27 mouse cellular contexts compared by ENCODE assay signal in the genomic region with DNA sequence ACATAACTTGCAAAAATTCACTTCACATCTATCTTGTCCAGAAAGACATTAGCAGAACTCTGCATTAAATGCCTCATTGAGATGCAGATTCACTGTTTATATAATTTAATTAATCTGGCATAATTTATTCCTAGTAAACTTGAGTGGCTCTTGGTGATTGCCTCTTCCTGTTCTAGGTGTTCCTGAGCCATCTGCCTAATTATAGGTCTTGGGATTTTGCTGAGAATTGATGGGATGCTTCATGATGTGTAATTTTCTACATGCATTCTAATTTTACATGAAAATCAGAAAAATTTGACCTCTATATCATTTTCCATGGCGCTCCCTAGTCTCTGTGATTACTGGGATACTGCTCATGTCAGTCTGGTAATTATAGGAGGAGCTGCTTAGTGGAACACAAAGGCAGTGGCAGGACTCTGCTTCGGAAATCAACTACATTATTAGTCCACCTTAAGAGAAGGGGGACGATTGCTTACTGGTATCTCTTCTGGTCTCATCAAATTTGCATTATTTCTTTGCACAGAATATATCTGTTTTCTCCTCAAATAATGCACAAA.
DNase-seq lines count a peak whose midpoint lies in the region; ATAC-seq and TF ChIP-seq lines count a peak whose summit lies in the region.
"Had no signal": no experiment of that assay in that cellular context is flagged by ENCODE, and none has a peak within 500 bp of the region (broad histone marks: within the 10 kb centered on the region; RNA-seq: fewer than 3 reads in every experiment).

No protein-coding gene starts in this region.

- no peaks in the 10 kb centered on the region for H3K4me1 ChIP-seq in forebrain, embryonic 12.5 days
- H3K4me1 ChIP-seq in forebrain, embryonic 10.5 days, result no peaks in the 10 kb centered on the region
- no peaks in the 10 kb centered on the region for H3K4me1 ChIP-seq in midbrain, embryonic 12.5 days
- no peaks in the 10 kb centered on the region for H3K4me1 ChIP-seq in midbrain, embryonic 14.5 days (ENCODE audit: control insufficient read depth, insufficient read depth, low read length)
- no peaks in the 10 kb centered on the region for H3K4me1 ChIP-seq in forebrain, embryonic 14.5 days (ENCODE audit: control insufficient read depth, insufficient read depth, low read length)
- no peaks in the 10 kb centered on the region for H3K4me1 ChIP-seq in stomach, postnatal 0 days (replicated peaks; ENCODE audit: control insufficient read depth, insufficient read depth)
- H3K4me1 ChIP-seq: embryonic facial prominence, embryonic 12.5 days; embryonic facial prominence, embryonic 15.5 days; heart, embryonic 10.5 days; heart, embryonic 13.5 days; hindbrain, embryonic 12.5 days; hindbrain, embryonic 15.5 days had no signal

- no peak for TF ChIP-seq CTCF in stomach, postnatal 0 days (IDR thresholded peaks at IDR 0.05; ENCODE audit: low read depth)

- no peak for TF ChIP-seq EP300 in stomach, postnatal 0 days (optimal IDR thresholded peaks at IDR 0.05)

- 58% methylated on average over 3 of the region's 3 CpGs for WGBS in forebrain, embryonic 12.5 days
- 80% methylated on average over 3 of the region's 3 CpGs for WGBS in forebrain, embryonic 10.5 days
- 72% methylated on average over 3 of the region's 3 CpGs for WGBS in midbrain, embryonic 12.5 days
- WGBS in midbrain, embryonic 14.5 days, result 80% methylated on average over 3 of the region's 3 CpGs
- 69% methylated on average over 3 of the region's 3 CpGs for WGBS in forebrain, embryonic 14.5 days
- WGBS in stomach, postnatal 0 days, result 80% methylated on average over 3 of the region's 3 CpGs

- peak; percentile 69; the same call in 1 of the 2 replicates for ATAC-seq in forebrain, embryonic 12.5 days (ENCODE audit: low FRiP score)
- peak; percentile 27; the same call in 1 of the 2 replicates for ATAC-seq in midbrain, embryonic 12.5 days (ENCODE audit: low FRiP score, low read depth)
- ATAC-seq in midbrain, embryonic 14.5 days (ENCODE audit: low FRiP score, low TSS enrichment), result no peak
- peak; percentile 54; the same call in 1 of the 2 replicates for ATAC-seq in forebrain, embryonic 14.5 days
- ATAC-seq in stomach, postnatal 0 days (ENCODE audit: low FRiP score, low TSS enrichment), result no peak
- ATAC-seq: intestine, postnatal 0 days; Patski had no signal

- no peak overlapping the region for H3K9ac ChIP-seq in forebrain, embryonic 12.5 days
- H3K9ac ChIP-seq in midbrain, embryonic 12.5 days (replicated peaks), result no peak overlapping the region
- H3K9ac ChIP-seq in midbrain, embryonic 14.5 days (replicated peaks; ENCODE audit: low read length), result no peak overlapping the region
- H3K9ac ChIP-seq in forebrain, embryonic 14.5 days (ENCODE audit: low read length), result no peak overlapping the region
- no peak overlapping the region for H3K9ac ChIP-seq in stomach, postnatal 0 days (ENCODE audit: low read length)
- H3K9ac ChIP-seq: embryonic facial prominence, embryonic 12.5 days; embryonic facial prominence, embryonic 15.5 days; heart, embryonic 13.5 days; hindbrain, embryonic 12.5 days; hindbrain, embryonic 15.5 days had no signal

- no peak for DNase-seq in forebrain, embryonic 10.5 days (ENCODE audit: extremely low spot score, low spot score)
- DNase-seq in midbrain, embryonic 14.5 days, result no peak
- DNase-seq in forebrain, embryonic 14.5 days (ENCODE audit: low spot score), result peak; percentile 43
- no peak for DNase-seq in stomach, postnatal 0 days (ENCODE audit: low spot score)
- DNase-seq: adrenal gland, postnatal 10 days; adrenal gland, postnatal 36 days; B cell, adult 2 months; cerebellum, adult 11 months; cerebellum, adult 2 months; cerebellum, adult 9-11 months; cerebellum, postnatal 25 days; gastrocnemius, postnatal 10 days; gastrocnemius, postnatal 36 days; heart, adult 2 months; heart, postnatal 14 days had no signal

- no peak overlapping the region for H3K27ac ChIP-seq in forebrain, embryonic 12.5 days
- no peak overlapping the region for H3K27ac ChIP-seq in forebrain, embryonic 10.5 days
- no peak overlapping the region for H3K27ac ChIP-seq in midbrain, embryonic 12.5 days (replicated peaks)
- H3K27ac ChIP-seq in midbrain, embryonic 14.5 days (replicated peaks; ENCODE audit: low read depth, low read length), result no peak overlapping the region
- no peak overlapping the region for H3K27ac ChIP-seq in forebrain, embryonic 14.5 days (ENCODE audit: low read depth, low read length)
- H3K27ac ChIP-seq in stomach, postnatal 0 days (replicated peaks), result no peak overlapping the region
- H3K27ac ChIP-seq: embryonic facial prominence, embryonic 12.5 days; embryonic facial prominence, embryonic 15.5 days; heart, adult 2 months; heart, embryonic 10.5 days; heart, embryonic 13.5 days; hindbrain, embryonic 12.5 days; hindbrain, embryonic 15.5 days had no signal

- H3K4me2 ChIP-seq in forebrain, embryonic 12.5 days, result no peak overlapping the region
- H3K4me2 ChIP-seq in midbrain, embryonic 12.5 days (replicated peaks), result no peak overlapping the region
- H3K4me2 ChIP-seq in midbrain, embryonic 14.5 days (ENCODE audit: low read length), result no peak overlapping the region
- H3K4me2 ChIP-seq in forebrain, embryonic 14.5 days (ENCODE audit: low read length), result no peak overlapping the region
- H3K4me2 ChIP-seq in stomach, postnatal 0 days (replicated peaks; ENCODE audit: low read depth), result no peak overlapping the region
- H3K4me2 ChIP-seq: embryonic facial prominence, embryonic 12.5 days; embryonic facial prominence, embryonic 15.5 days; heart, embryonic 13.5 days; hindbrain, embryonic 12.5 days; hindbrain, embryonic 15.5 days had no signal

- no peaks in the 10 kb centered on the region for H3K27me3 ChIP-seq in forebrain, embryonic 12.5 days
- H3K27me3 ChIP-seq in forebrain, embryonic 10.5 days (ENCODE audit: poor library complexity, severe bottlenecking), result no peaks in the 10 kb centered on the region
- no peaks in the 10 kb centered on the region for H3K27me3 ChIP-seq in midbrain, embryonic 12.5 days
- H3K27me3 ChIP-seq in midbrain, embryonic 14.5 days (ENCODE audit: control insufficient read depth, insufficient read depth, low read length), result no peaks in the 10 kb centered on the region
- H3K27me3 ChIP-seq in forebrain, embryonic 14.5 days (replicated peaks; ENCODE audit: control insufficient read depth, insufficient read depth, low read length), result no peaks in the 10 kb centered on the region
- no peaks in the 10 kb centered on the region for H3K27me3 ChIP-seq in stomach, postnatal 0 days (ENCODE audit: control insufficient read depth, insufficient read depth, low read length)
- H3K27me3 ChIP-seq: CH12.LX; embryonic facial prominence, embryonic 12.5 days; embryonic facial prominence, embryonic 15.5 days; heart, embryonic 13.5 days; hindbrain, embryonic 12.5 days; hindbrain, embryonic 15.5 days had no signal

- no peak overlapping the region for H3K4me3 ChIP-seq in forebrain, embryonic 12.5 days (replicated peaks)
- H3K4me3 ChIP-seq in forebrain, embryonic 10.5 days, result no peak overlapping the region
- H3K4me3 ChIP-seq in midbrain, embryonic 12.5 days, result no peak overlapping the region
- no peak overlapping the region for H3K4me3 ChIP-seq in midbrain, embryonic 14.5 days (replicated peaks; ENCODE audit: low read depth, low read length)
- H3K4me3 ChIP-seq in forebrain, embryonic 14.5 days (ENCODE audit: low read depth, low read length), result no peak overlapping the region
- H3K4me3 ChIP-seq in stomach, postnatal 0 days (ENCODE audit: low read depth, low read length), result no peak overlapping the region
- H3K4me3 ChIP-seq: embryonic facial prominence, embryonic 12.5 days; embryonic facial prominence, embryonic 15.5 days; heart, adult 2 months; heart, embryonic 10.5 days; heart, embryonic 13.5 days; hindbrain, embryonic 12.5 days; hindbrain, embryonic 15.5 days had no signal

- H3K9me3 ChIP-seq in forebrain, embryonic 12.5 days, result no peaks in the 10 kb centered on the region
- no peaks in the 10 kb centered on the region for H3K9me3 ChIP-seq in forebrain, embryonic 10.5 days
- H3K9me3 ChIP-seq in midbrain, embryonic 12.5 days, result no peaks in the 10 kb centered on the region
- H3K9me3 ChIP-seq in midbrain, embryonic 14.5 days (ENCODE audit: control insufficient read depth, low read length), result no peaks in the 10 kb centered on the region
- no peaks in the 10 kb centered on the region for H3K9me3 ChIP-seq in forebrain, embryonic 14.5 days (replicated peaks; ENCODE audit: control insufficient read depth, low read length)
- H3K9me3 ChIP-seq in stomach, postnatal 0 days (ENCODE audit: control insufficient read depth, low read length), result no peaks in the 10 kb centered on the region
- H3K9me3 ChIP-seq: embryonic facial prominence, embryonic 12.5 days; embryonic facial prominence, embryonic 15.5 days; G1E; heart, embryonic 10.5 days; heart, embryonic 13.5 days; hindbrain, embryonic 12.5 days; hindbrain, embryonic 15.5 days had no signal

- H3K36me3 ChIP-seq in forebrain, embryonic 12.5 days (replicated peaks), result no peaks in the 10 kb centered on the region
- H3K36me3 ChIP-seq in forebrain, embryonic 10.5 days (replicated peaks), result no peaks in the 10 kb centered on the region
- no peaks in the 10 kb centered on the region for H3K36me3 ChIP-seq in midbrain, embryonic 12.5 days
- H3K36me3 ChIP-seq in midbrain, embryonic 14.5 days (ENCODE audit: control insufficient read depth, insufficient read depth, low read length), result no peaks in the 10 kb centered on the region
- H3K36me3 ChIP-seq in forebrain, embryonic 14.5 days (ENCODE audit: control insufficient read depth, insufficient read depth, low read length), result no peaks in the 10 kb centered on the region
- no peaks in the 10 kb centered on the region for H3K36me3 ChIP-seq in stomach, postnatal 0 days (ENCODE audit: control insufficient read depth, insufficient read depth, low read length)
- H3K36me3 ChIP-seq: embryonic facial prominence, embryonic 12.5 days; embryonic facial prominence, embryonic 15.5 days; G1E; heart, embryonic 10.5 days; heart, embryonic 13.5 days; hindbrain, embryonic 12.5 days; hindbrain, embryonic 15.5 days had no signal

Comparison
In these comparisons a context has a peak if more than half of its experiments do, and no peak if none do; other contexts are left out.
1. ATAC-seq: peak in forebrain, embryonic 12.5 days (single experiment), midbrain, embryonic 12.5 days (single experiment) and forebrain, embryonic 14.5 days (single experiment); none in midbrain, embryonic 14.5 days (single experiment) and stomach, postnatal 0 days (single experiment).